Mouse (Mus musculus) stomach, postnatal 0 days (tissue): Measurements from ENCODE around the gene Ski. TPM values are rescaled to one million over a fixed set of nuclear protein-coding genes. Genes with fewer than 3 reads are reported as not detected.

Experiments
- ATAC-seq: fragments of 200-750 bp; cut with Nextera tagmentation; 2 replicates; pipeline ENCODE4 v1.8.0; 2017; ENCODE audit not compliant: low FRiP score, low TSS enrichment
- DNase-seq: peaks from one replicate; pipeline ENCODE4 v3.0.0-alpha.2; 2016; ENCODE audit warnings: low spot score
- H3K27ac ChIP-seq: fragments of 300-500 bp; sonication (generic); replicated peaks from 2 replicates; pipeline ENCODE4 v1.5.1; 2014; ENCODE audit warnings: mild to moderate bottlenecking, control low read depth
- H3K27me3 ChIP-seq: fragments of 300-500 bp; sonication (generic); 2 replicates; pipeline ENCODE4 v1.6.1; 2014; ENCODE audit warnings: low read length; ENCODE audit not compliant: control insufficient read depth, insufficient read depth
- H3K36me3 ChIP-seq: fragments of 300-500 bp; sonication (generic); 2 replicates; pipeline ENCODE4 v1.6.1; 2014; ENCODE audit warnings: low read length, mixed read lengths; ENCODE audit not compliant: control insufficient read depth, insufficient read depth
- H3K4me1 ChIP-seq: fragments of 300-500 bp; sonication (generic); replicated peaks from 2 replicates; pipeline ENCODE4 v1.6.1; 2014; ENCODE audit warnings: antibody characterized with exemption; ENCODE audit not compliant: control insufficient read depth, insufficient read depth
- H3K4me2 ChIP-seq: fragments of 300-500 bp; sonication (generic); replicated peaks from 2 replicates; pipeline ENCODE4 v1.6.1; 2014; ENCODE audit warnings: low read depth, mild to moderate bottlenecking, control low read depth, moderate library complexity
- H3K4me3 ChIP-seq: fragments of 300-500 bp; sonication (generic); 2 replicates; pipeline ENCODE4 v1.5.1; 2014; ENCODE audit warnings: low read depth, low read length, control low read depth
- H3K9ac ChIP-seq: fragments of 300-500 bp; sonication (generic); 2 replicates; pipeline ENCODE4 v1.6.1; 2014; ENCODE audit warnings: mild to moderate bottlenecking, low read length, control low read depth, mixed read lengths
- H3K9me3 ChIP-seq: fragments of 300-500 bp; sonication (generic); 2 replicates; pipeline ENCODE4 v1.6.1; 2016; ENCODE audit warnings: low read length; ENCODE audit not compliant: control insufficient read depth
- CTCF ChIP-seq: IDR thresholded peaks from 2 replicates; pipeline ENCODE4 v1.5.1; 2016; ENCODE audit warnings: antibody characterized with exemption, low read depth, mild to moderate bottlenecking, moderate library complexity
- EP300 ChIP-seq: optimal IDR thresholded peaks from 2 replicates; pipeline ENCODE3; 2016; ENCODE audit warnings: antibody characterized with exemption
- WGBS: fragments of 180-500 bp; shearing (Covaris S2); extraction: QIAGEN DNeasy Blood & Tissue Kit; methylation state at CpG from one replicate; pipeline ENCODE4 v1.1.7; 2014; 5-methylcytosine and 5-hydroxymethylcytosine counted together
- polyA plus RNA-seq: library from polyadenylated mRNA; unstranded; fragments of >200 nt; fragmentation: Nextera tagmentation; extraction: Ambion mirVana; gene quantifications from 2 replicates; pipeline ENCODE4 v1.2.1, GENCODE M21; 2015

Gene Ski
- polyA plus RNA-seq, 1 experiment from 2014 or later = 9.7 TPM

GRCm38 (mm10) chr4:155208613-155209012 is 13.8 kb downstream of the Ski start:
- H3K4me3 ChIP-seq = no peak overlapping the region
- peaks cover 4% of the 10 kb centered on the region; the same call in 1 of the 2 replicates for H3K36me3 ChIP-seq
- 54% methylated on average over 7 of the region's 7 CpGs for WGBS
- no peak for ATAC-seq
- H3K9ac ChIP-seq = no peak overlapping the region
- H3K4me1 ChIP-seq = peaks cover 24% of the 10 kb centered on the region
- TF ChIP-seq EP300 (no peak), CTCF (no peak)
- H3K9me3 ChIP-seq = no peaks in the 10 kb centered on the region
- H3K27me3 ChIP-seq = no peaks in the 10 kb centered on the region
- no peak overlapping the region for H3K4me2 ChIP-seq
- peak overlapping the region; percentile 71 for H3K27ac ChIP-seq
- no peak for DNase-seq

GRCm38 (mm10) chr4:155207841-155208240 is 14.6 kb downstream of the Ski start:
- Histone ChIP-seq H3K36me3 (peaks cover 4% of the 10 kb centered on the region; the same call in 1 of the 2 replicates), H3K9ac (peak overlapping the region; percentile 27; the same call in 1 of the 2 replicates), H3K4me2 (no peak overlapping the region), H3K4me3 (no peak overlapping the region), H3K4me1 (peaks cover 22% of the 10 kb centered on the region), H3K27me3 (no peaks in the 10 kb centered on the region), H3K9me3 (no peaks in the 10 kb centered on the region), H3K27ac (peak overlapping the region; percentile 71)
- no peak for TF ChIP-seq EP300
- no peak for TF ChIP-seq CTCF
- WGBS = 52% methylated on average over 3 of the region's 3 CpGs
- DNase-seq (no peak), ATAC-seq (no peak)

DNA sequence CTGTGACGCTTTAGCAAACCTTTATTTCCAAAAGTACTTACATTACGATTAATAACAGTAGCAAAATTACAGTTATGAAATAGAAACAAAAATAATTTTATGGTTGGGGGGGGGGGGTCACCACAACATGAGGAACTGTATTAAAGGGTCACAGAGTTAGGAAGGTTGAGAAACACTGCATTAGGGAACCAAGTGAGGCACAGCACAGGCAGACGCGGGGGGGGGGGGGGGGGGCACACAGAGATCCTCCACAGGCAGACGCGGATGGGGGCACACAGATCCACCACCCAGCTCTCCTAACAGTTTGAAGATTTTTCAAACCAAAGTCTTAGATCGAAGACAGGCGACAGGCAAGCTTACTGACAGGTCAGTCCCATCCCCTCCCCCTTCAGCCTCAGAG is 15.9 kb downstream of the Ski start:
- TF ChIP-seq CTCF (no peak), EP300 (no peak)
- peak overlapping the region; percentile 18; the same call in 1 of the 2 replicates for H3K27ac ChIP-seq

DNA sequence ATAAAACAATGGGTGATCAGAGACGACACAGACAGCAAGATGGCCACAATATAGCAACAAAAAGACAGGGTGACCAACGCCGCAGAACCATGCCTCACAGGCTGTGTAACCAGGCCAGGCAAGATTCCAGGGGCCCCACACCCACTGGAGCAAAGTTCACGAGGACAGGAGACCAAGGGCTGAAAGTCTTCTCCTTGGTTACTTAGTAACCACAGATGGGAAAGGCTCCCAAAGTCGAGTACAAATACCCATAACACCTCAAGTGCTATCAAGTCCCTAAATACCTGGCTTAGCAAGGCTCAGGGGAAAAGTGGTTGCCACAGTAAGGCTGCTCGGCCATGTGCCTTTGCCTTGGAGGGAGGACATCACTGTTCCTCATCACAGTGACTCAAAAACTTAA is 16.5 kb downstream of the Ski start:
- no peak overlapping the region for H3K4me3 ChIP-seq
- DNase-seq = peak; percentile 89
- H3K27me3 ChIP-seq = no peaks in the 10 kb centered on the region
- no peak overlapping the region; the same call in 1 of the 2 replicates for H3K4me2 ChIP-seq
- no peaks in the 10 kb centered on the region; the same call in 1 of the 2 replicates for H3K36me3 ChIP-seq
- 38% methylated on average over 6 of the region's 6 CpGs for WGBS
- peak overlapping the region; percentile 80 for H3K27ac ChIP-seq
- peaks cover 27% of the 10 kb centered on the region for H3K4me1 ChIP-seq
- ATAC-seq = peak; percentile 79
- TF ChIP-seq CTCF = no peak
- no peaks in the 10 kb centered on the region for H3K9me3 ChIP-seq
- no peak overlapping the region for H3K9ac ChIP-seq

More for the DNA sequence above, 15.9 kb downstream of the Ski start:
- peaks cover 27% of the 10 kb centered on the region for H3K4me1 ChIP-seq
- peak overlapping the region; percentile 35; the same call in 1 of the 2 replicates for H3K9ac ChIP-seq
- H3K27me3 ChIP-seq = no peaks in the 10 kb centered on the region
- peaks cover 2% of the 10 kb centered on the region; the same call in 1 of the 2 replicates for H3K36me3 ChIP-seq
- 62% methylated on average over 7 of the region's 8 CpGs for WGBS
- no peak for ATAC-seq
- no peak overlapping the region for H3K4me2 ChIP-seq
- H3K4me3 ChIP-seq = no peak overlapping the region
- DNase-seq = no peak
- no peaks in the 10 kb centered on the region for H3K9me3 ChIP-seq

DNA sequence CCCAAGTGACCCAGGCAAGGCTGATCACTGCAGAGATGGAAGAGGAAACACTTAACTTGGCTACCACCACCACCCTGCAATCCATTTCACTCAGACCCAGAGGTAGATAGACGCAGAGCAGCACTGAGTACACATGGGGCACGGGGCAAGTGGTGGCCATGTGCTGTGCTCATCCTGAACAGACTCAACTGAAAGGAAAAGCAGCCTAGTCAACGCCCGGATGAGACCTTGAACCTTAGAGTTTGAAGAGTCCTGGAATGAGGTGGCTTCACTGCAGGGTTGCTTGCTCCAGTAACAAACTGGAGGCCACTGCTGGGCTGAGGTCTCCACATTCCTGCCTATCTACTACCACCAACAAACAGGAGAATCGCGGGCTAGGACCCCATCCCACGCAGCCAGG is 20.6 kb downstream of the Ski start:
- H3K4me2 ChIP-seq = no peak overlapping the region
- peaks cover 17% of the 10 kb centered on the region for H3K4me1 ChIP-seq
- H3K9me3 ChIP-seq = no peaks in the 10 kb centered on the region
- 81% methylated on average over 7 of the region's 7 CpGs for WGBS
- no peaks in the 10 kb centered on the region for H3K36me3 ChIP-seq
- DNase-seq (no peak), ATAC-seq (0 out of 2 replicates have a peak, but pooled peaks have one; percentile 21)
- TF ChIP-seq CTCF = no peak
- TF ChIP-seq EP300 = no peak
- H3K27me3 ChIP-seq = no peaks in the 10 kb centered on the region
- no peak overlapping the region for H3K9ac ChIP-seq
- H3K4me3 ChIP-seq = no peak overlapping the region
- peak overlapping the region; percentile 40; the same call in 1 of the 2 replicates for H3K27ac ChIP-seq

DNA sequence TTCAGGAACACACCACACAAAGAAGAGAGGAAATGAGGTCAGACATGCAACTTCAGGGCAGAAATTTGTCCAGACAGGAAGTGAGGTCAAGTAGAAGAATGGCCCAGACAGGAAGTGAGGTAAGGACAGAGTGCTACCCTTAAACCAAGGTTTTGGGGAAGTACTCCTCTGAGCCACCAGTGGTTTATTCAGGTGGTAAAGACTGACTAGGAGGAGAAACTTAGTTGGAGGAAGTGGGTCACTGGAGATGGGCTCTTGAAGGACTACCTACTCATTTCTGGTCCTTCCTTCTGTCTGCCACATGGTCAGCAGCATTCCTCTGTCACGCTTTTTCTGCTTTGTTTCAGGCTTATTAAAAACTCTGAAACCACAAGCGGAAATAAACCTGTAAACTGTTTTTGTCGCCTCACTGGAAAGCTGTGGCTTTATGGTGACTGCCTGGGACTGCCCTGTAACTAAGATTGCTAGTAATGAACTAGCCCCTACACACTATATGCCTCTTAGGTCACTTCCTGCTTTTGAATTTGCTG is 21.5 kb downstream of the Ski start:
- Histone ChIP-seq H3K27ac (no peak overlapping the region), H3K4me3 (no peak overlapping the region), H3K27me3 (no peaks in the 10 kb centered on the region), H3K9ac (no peak overlapping the region), H3K36me3 (peaks cover 3% of the 10 kb centered on the region; the same call in 1 of the 2 replicates), H3K4me2 (no peak overlapping the region), H3K4me1 (peaks cover 17% of the 10 kb centered on the region), H3K9me3 (no peaks in the 10 kb centered on the region)
- DNase-seq (no peak), ATAC-seq (no peak)
- WGBS = 77% methylated on average over 3 of the region's 3 CpGs
- TF ChIP-seq EP300 (no peak), CTCF (no peak)
